Mouse (Mus musculus) heart, adult 2 months (tissue): ENCODE results near the gene Kcnq4. TPM values are rescaled to one million over a fixed set of nuclear protein-coding genes. Genes with fewer than 3 reads are reported as not detected.

Experiments used
- DNase-seq, 2 experiments: peaks; one replicate each; pipeline ENCODE4 v3.0.0; 2021
- H3K27ac ChIP-seq: fragments of 200-600 bp; 2 replicates; pipeline ENCODE4 v1.8.1; 2022
- H3K27me3 ChIP-seq: fragments of 200-500 bp; 2 replicates; pipeline ENCODE4 v1.6.1; 2012; ENCODE audit warnings: mild to moderate bottlenecking, low read length, inconsistent platforms, mixed read lengths; ENCODE audit not compliant: control insufficient read depth, insufficient read depth
- H3K36me3 ChIP-seq: fragments of 200-500 bp; 2 replicates; pipeline ENCODE4 v1.6.1; 2012; ENCODE audit warnings: low read length, inconsistent platforms; ENCODE audit not compliant: control insufficient read depth, insufficient read depth
- H3K4me1 ChIP-seq: fragments of 200-500 bp; 2 replicates; pipeline ENCODE4 v1.6.1; 2011; ENCODE audit warnings: low read length; ENCODE audit not compliant: control insufficient read depth, insufficient read depth
- H3K4me3 ChIP-seq: fragments of 200-600 bp; 2 replicates; pipeline ENCODE4 v1.8.1; 2022
- H3K79me2 ChIP-seq: fragments of 200-500 bp; replicated peaks from 2 replicates; pipeline ENCODE4 v1.6.1; 2012; ENCODE audit warnings: mild to moderate bottlenecking, inconsistent platforms, low read length, moderate library complexity, mixed read lengths; ENCODE audit not compliant: control insufficient read depth, insufficient read depth
- H3K9ac ChIP-seq: fragments of 200-500 bp; 2 replicates; pipeline ENCODE4 v1.6.1; 2012; ENCODE audit warnings: low read depth, mild to moderate bottlenecking, control low read depth, inconsistent platforms, low read length, mixed read lengths
- CTCF ChIP-seq: fragments of 200-600 bp; IDR thresholded peaks from 2 replicates; pipeline ENCODE4 v1.8.1; 2022; ENCODE audit warnings: antibody characterized with exemption, mild to moderate bottlenecking, moderate library complexity
- EP300 ChIP-seq: fragments of 200-500 bp; IDR thresholded peaks from 2 replicates; pipeline ENCODE4 v1.6.1; 2011; ENCODE audit warnings: low read depth, low read length, control low read depth; ENCODE audit not compliant: insufficient read depth
- POLR2A ChIP-seq: fragments of 200-500 bp; IDR thresholded peaks from 2 replicates; pipeline ENCODE4 v1.6.1; 2011; ENCODE audit warnings: mild to moderate bottlenecking, low read depth, low read length, control low read depth; ENCODE audit not compliant: insufficient read depth
- whole genome bisulfite sequencing: fragments of 180-500 bp; shearing (Covaris S2); methylation state at CpG from one replicate; pipeline ENCODE4 v1.1.7; 2018; 5-methylcytosine and 5-hydroxymethylcytosine counted together
- intact Hi-C: fragments of 180-260 bp; cut with DNase I; formaldehyde crosslinking; loops from one replicate; pipeline ENCODE4 v1.15.1; 2025
- polyA plus RNA-seq: library from polyadenylated mRNA; depleted of rRNA; stranded (reverse); fragments of >200 nt; gene quantifications from 2 replicates; pipeline ENCODE4 v1.2.3, GENCODE M21; 2012
- total RNA-seq, 2 experiments: library from RNA; stranded (reverse); gene quantifications; 2 replicates each; pipeline ENCODE4 v1.2.3; 2021

The Kcnq4 gene
- total and polyA plus RNA-seq, 3 experiments: 1.6 to 6.9 (median 1.9) TPM

GRCm38 (mm10) chr4:120667555-120667954, 80.9 kb downstream of the Kcnq4 start:
- intact Hi-C loops: loop anchor here (2.0 to 5.0 kb wide), 2 partner anchors 53 to 75 kb away; no protein-coding TSS in a partner anchor

DNA sequence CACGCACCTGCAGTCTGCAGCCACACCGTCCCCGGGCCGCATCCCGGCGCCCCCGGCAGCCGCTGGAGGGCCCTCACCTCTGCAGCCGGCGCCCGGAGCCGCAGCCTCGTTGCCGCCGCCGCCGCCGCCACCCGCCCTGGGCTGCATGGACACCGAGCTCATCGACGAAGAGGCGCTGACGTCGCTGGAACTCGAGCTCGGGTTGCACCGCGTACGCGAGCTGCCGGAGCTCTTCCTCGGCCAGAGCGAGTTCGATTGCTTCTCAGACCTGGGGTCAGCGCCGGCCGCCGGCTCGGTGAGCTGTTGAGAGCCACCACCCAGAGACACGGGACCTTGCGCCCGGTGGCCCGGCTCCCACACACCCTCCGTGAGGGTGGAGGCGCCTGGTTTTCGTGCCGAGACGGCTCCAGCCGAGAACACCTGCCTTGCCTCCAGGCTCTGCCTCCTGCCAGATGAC, 81.3 kb downstream of the Kcnq4 start:
- peak overlapping the region; percentile 87 for H3K9ac ChIP-seq
- no peaks in the 10 kb centered on the region for H3K27me3 ChIP-seq
- no peaks in the 10 kb centered on the region for H3K79me2 ChIP-seq
- DNase-seq: peak; percentile 67 to 73
- intact Hi-C loops: loop anchor here (2.0 to 5.0 kb wide), 2 partner anchors 52 to 75 kb away; no protein-coding TSS in a partner anchor
- 1% methylated on average over 50 of the region's 50 CpGs for WGBS
- no peaks in the 10 kb centered on the region for H3K36me3 ChIP-seq
- H3K27ac ChIP-seq: peak overlapping the region; percentile 84
- peak overlapping the region; percentile 73 for H3K4me3 ChIP-seq
- no peaks in the 10 kb centered on the region; the same call in 1 of the 2 replicates for H3K4me1 ChIP-seq
- TF ChIP-seq EP300 (no peak), CTCF (no peak), POLR2A (no peak)

More at GRCm38 (mm10) chr4:120667555-120667954, 80.9 kb downstream of the Kcnq4 start:
- Histone ChIP-seq H3K27me3 (no peaks in the 10 kb centered on the region), H3K4me1 (no peaks in the 10 kb centered on the region; the same call in 1 of the 2 replicates), H3K79me2 (no peaks in the 10 kb centered on the region), H3K27ac (peak overlapping the region; percentile 84), H3K9ac (peak overlapping the region; percentile 87), H3K4me3 (peak overlapping the region; percentile 73), H3K36me3 (no peaks in the 10 kb centered on the region)
- WGBS: 35% methylated on average over 10 of the region's 10 CpGs
- DNase-seq: no peak
- TF ChIP-seq EP300: no peak
- no peak for TF ChIP-seq POLR2A
- no peak for TF ChIP-seq CTCF

GRCm38 (mm10) chr4:120666358-120667024, 81.9 kb downstream of the Kcnq4 start, which contains the start of gene Cited4:
Gene Cited4 (plus strand): TSS chr4:120666572.
- Histone ChIP-seq H3K4me3 (peak within 1 kb of the TSS; percentile 73), H3K27me3 (no peaks in the 10 kb centered on the region), H3K36me3 (no peaks in the 10 kb centered on the region), H3K4me1 (no peaks in the 10 kb centered on the region; the same call in 1 of the 2 replicates), H3K9ac (peak within 1 kb of the TSS; percentile 87), H3K27ac (peak within 1 kb of the TSS; percentile 84), H3K79me2 (no peaks in the 10 kb centered on the region)
- 1% methylated on average over 50 of the region's 50 CpGs for WGBS
- TF ChIP-seq CTCF (no peak), POLR2A (peak; percentile 98), EP300 (peak; percentile 47; the same call in 1 of the 2 replicates)
- DNase-seq: peak; percentile 88 to 91
- intact Hi-C loops: loop anchor here (2.0 to 5.0 kb wide), 2 partner anchors 52 to 74 kb away; no protein-coding TSS in a partner anchor

GRCm38 (mm10) chr4:120665782-120666181, 82.6 kb downstream of the Kcnq4 start:
- Histone ChIP-seq H3K36me3 (no peaks in the 10 kb centered on the region), H3K27ac (no peak overlapping the region), H3K4me3 (no peak overlapping the region), H3K9ac (no peak overlapping the region), H3K27me3 (no peaks in the 10 kb centered on the region), H3K79me2 (no peaks in the 10 kb centered on the region), H3K4me1 (no peaks in the 10 kb centered on the region; the same call in 1 of the 2 replicates)
- TF ChIP-seq EP300: no peak
- no peak for TF ChIP-seq POLR2A
- no peak for TF ChIP-seq CTCF
- intact Hi-C loops: loop anchor here (2.0 to 5.0 kb wide), 2 partner anchors 51 to 73 kb away; no protein-coding TSS in a partner anchor
- WGBS: 79% methylated on average over 7 of the region's 7 CpGs
- no peak for DNase-seq

- Histone ChIP-seq H3K27ac (no peak overlapping the region), H3K36me3 (no peaks in the 10 kb centered on the region), H3K4me1 (no peaks in the 10 kb centered on the region; the same call in 1 of the 2 replicates), H3K4me3 (no peak overlapping the region), H3K9ac (no peak overlapping the region), H3K79me2 (no peaks in the 10 kb centered on the region), H3K27me3 (no peaks in the 10 kb centered on the region)
- WGBS: 42% methylated on average over 4 of the region's 4 CpGs
- no peak for DNase-seq
- intact Hi-C loops: loop anchor here (5.0 kb wide), 1 partner anchor 73 kb away; no protein-coding TSS in a partner anchor
- TF ChIP-seq CTCF (no peak), EP300 (no peak), POLR2A (no peak)
Observed at GRCm38 (mm10) chr4:120665144-120665700, 83.2 kb downstream of the Kcnq4 start.

DNA sequence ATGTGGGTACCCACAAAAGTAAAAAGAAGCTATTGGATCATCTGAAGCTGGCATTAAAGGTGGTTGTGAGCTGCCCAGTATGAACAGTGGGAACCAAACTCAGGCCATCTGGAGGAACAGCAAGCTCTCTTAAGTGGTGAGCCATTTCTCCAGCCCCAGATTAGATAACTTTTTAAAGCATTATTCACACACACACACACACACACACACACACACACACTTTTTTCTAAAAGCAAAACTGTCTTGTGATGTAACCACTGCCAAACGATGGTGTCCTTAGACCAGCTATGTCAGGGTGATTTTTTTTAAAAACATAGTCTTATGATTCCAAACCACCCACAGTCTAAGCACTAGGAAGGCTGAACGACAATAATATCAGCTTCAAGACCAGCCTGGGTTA, 83.8 kb downstream of the Kcnq4 start:
- H3K36me3 ChIP-seq: no peaks in the 10 kb centered on the region
- H3K79me2 ChIP-seq: no peaks in the 10 kb centered on the region
- H3K27ac ChIP-seq: no peak overlapping the region
- DNase-seq: no peak
- H3K27me3 ChIP-seq: no peaks in the 10 kb centered on the region
- 57% methylated on average over 2 of the region's 2 CpGs for WGBS
- TF ChIP-seq EP300: no peak
- TF ChIP-seq CTCF: no peak
- TF ChIP-seq POLR2A: no peak
- H3K4me1 ChIP-seq: no peaks in the 10 kb centered on the region; the same call in 1 of the 2 replicates
- intact Hi-C loops: no loop called here
- no peak overlapping the region for H3K4me3 ChIP-seq
- H3K9ac ChIP-seq: no peak overlapping the region
